Comparison of ENCODE assay signal across 14 mouse cellular contexts in the genomic region with DNA sequence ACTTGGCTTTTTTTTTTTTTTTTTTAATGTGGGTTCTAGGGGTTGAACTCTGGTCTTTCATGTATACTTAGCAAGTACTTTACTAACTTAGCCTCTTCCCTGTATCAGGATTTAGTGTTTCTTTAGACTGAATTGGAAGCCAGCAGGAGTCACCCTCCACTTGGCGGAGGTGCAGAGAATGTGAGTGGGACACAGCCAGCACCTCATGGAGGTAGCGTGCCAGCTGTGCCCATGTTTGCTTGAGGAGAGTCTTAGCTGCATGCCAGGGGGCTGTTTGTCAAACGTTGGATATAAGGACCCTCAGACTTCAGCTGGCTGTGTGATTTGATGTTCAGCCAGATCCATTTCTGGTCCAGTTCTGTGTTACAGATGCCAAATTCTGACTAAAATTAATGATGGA. TPM values are rescaled to one million over a fixed set of nuclear protein-coding genes. Genes with fewer than 3 reads are reported as not detected.
"Had no signal": no experiment of that assay in that cellular context is flagged by ENCODE, and none has a peak within 500 bp of the region (broad histone marks: within the 10 kb centered on the region; RNA-seq: fewer than 3 reads in every experiment).

No protein-coding gene starts in this region.

- H3K9me3 ChIP-seq: limb, embryonic 15.5 days; liver, embryonic 12.5 days; lung, embryonic 15.5 days; midbrain, embryonic 12.5 days; neural tube, embryonic 15.5 days had no signal

- DNase-seq: kidney, adult 11 months; kidney, postnatal 10 days; kidney, postnatal 4 days; lung, postnatal 4 days; right cerebral cortex, adult 18-20 months; right cerebral cortex, postnatal 25 days; thymus, postnatal 4 days had no signal

- H3K27ac ChIP-seq: layer of hippocampus, adult 2 months; limb, embryonic 15.5 days; liver, embryonic 12.5 days; lung, embryonic 15.5 days; midbrain, embryonic 12.5 days; neural tube, embryonic 15.5 days had no signal

- H3K27me3 ChIP-seq: limb, embryonic 15.5 days; liver, embryonic 12.5 days; lung, embryonic 15.5 days; midbrain, embryonic 12.5 days; neural tube, embryonic 15.5 days had no signal

- H3K4me3 ChIP-seq: layer of hippocampus, adult 2 months; limb, embryonic 15.5 days; liver, embryonic 12.5 days; lung, embryonic 15.5 days; midbrain, embryonic 12.5 days; myocyte; neural tube, embryonic 15.5 days had no signal

- H3K36me3 ChIP-seq: limb, embryonic 15.5 days; liver, embryonic 12.5 days; lung, embryonic 15.5 days; midbrain, embryonic 12.5 days; neural tube, embryonic 15.5 days had no signal

RNA-seq across cellular contexts. Expression of gene Zfp618, which starts 7.7 kb away (rescaled TPM):
- polyA plus RNA-seq: myocyte had no signal
